Mouse (Mus musculus) heart, embryonic 15.5 days (tissue): ENCODE data around the gene Ccdc117. TPM values are rescaled to one million over a fixed set of nuclear protein-coding genes. Genes with fewer than 3 reads are reported as not detected.
"Not testable (repeated sequence)": the region's sequence is repeated elsewhere in the genome, so short reads cannot be mapped to it uniquely, and the experiment has no call there.

Experiments
- ATAC-seq: fragments of 200-750 bp; cut with Nextera tagmentation; replicated peaks from 2 replicates; pipeline ENCODE4 v1.8.0; 2017; ENCODE audit warnings: low read depth, moderate TSS enrichment; ENCODE audit not compliant: insufficient number of reproducible peaks, insufficient read depth, low FRiP score
- H3K27ac ChIP-seq: fragments of 300-500 bp; sonication (generic); 2 replicates; pipeline ENCODE4 v1.5.1; 2015; ENCODE audit warnings: mild to moderate bottlenecking, inconsistent platforms
- H3K27me3 ChIP-seq: fragments of 300-500 bp; sonication (generic); 2 replicates; pipeline ENCODE4 v1.6.1; 2015; ENCODE audit warnings: inconsistent platforms
- H3K36me3 ChIP-seq: fragments of 300-500 bp; sonication (generic); 2 replicates; pipeline ENCODE4 v1.6.1; 2015; ENCODE audit warnings: mild to moderate bottlenecking, inconsistent platforms
- H3K4me1 ChIP-seq: fragments of 300-500 bp; sonication (generic); replicated peaks from 2 replicates; pipeline ENCODE4 v1.6.1; 2015; ENCODE audit warnings: inconsistent platforms
- H3K4me2 ChIP-seq: fragments of 300-500 bp; sonication (generic); 2 replicates; pipeline ENCODE4 v1.6.1; 2015; ENCODE audit warnings: inconsistent platforms, mild to moderate bottlenecking, moderate library complexity
- H3K4me3 ChIP-seq: fragments of 300-500 bp; sonication (generic); 2 replicates; pipeline ENCODE4 v1.5.1; 2015; ENCODE audit warnings: mild to moderate bottlenecking, inconsistent platforms
- H3K9ac ChIP-seq: fragments of 300-500 bp; sonication (generic); 2 replicates; pipeline ENCODE4 v1.6.1; 2015; ENCODE audit warnings: mild to moderate bottlenecking, inconsistent platforms
- H3K9me3 ChIP-seq: fragments of 300-500 bp; sonication (generic); replicated peaks from 2 replicates; pipeline ENCODE4 v1.6.1; 2016; ENCODE audit warnings: inconsistent platforms
- WGBS: fragments of 180-500 bp; shearing (Covaris S2); methylation state at CpG from one replicate; pipeline ENCODE4 v1.1.7; 2015; ENCODE audit warnings: mixed read lengths; 5-methylcytosine and 5-hydroxymethylcytosine counted together
- polyA plus RNA-seq: library from polyadenylated mRNA; unstranded; fragments of >200 nt; fragmentation: Nextera tagmentation; extraction: Ambion mirVana; gene quantifications from 2 replicates; pipeline ENCODE4 v1.2.1, GENCODE M21; 2015

The Ccdc117 gene
- polyA plus RNA-seq, 1 experiment from 2014 or later, result 10.9 TPM

GRCm38 (mm10) chr11:5495286-5495832, 46.6 kb downstream of the Ccdc117 start:
- ATAC-seq, result no peak
- WGBS, result 72% methylated on average over 12 of the region's 12 CpGs

GRCm38 (mm10) chr11:5493869-5494268, 48.1 kb downstream of the Ccdc117 start:
- no peak overlapping the region for H3K4me3 ChIP-seq
- H3K27me3 ChIP-seq, result no peaks in the 10 kb centered on the region
- no peaks in the 10 kb centered on the region for H3K4me1 ChIP-seq
- no peak for ATAC-seq
- H3K36me3 ChIP-seq, result no peaks in the 10 kb centered on the region
- no peaks in the 10 kb centered on the region for H3K9me3 ChIP-seq
- no peak overlapping the region for H3K4me2 ChIP-seq
- 63% methylated on average over 2 of the region's 2 CpGs for whole genome bisulfite sequencing
- no peak overlapping the region for H3K9ac ChIP-seq
- H3K27ac ChIP-seq, result no peak overlapping the region

More at GRCm38 (mm10) chr11:5495286-5495832, 46.6 kb downstream of the Ccdc117 start:
- Histone ChIP-seq H3K36me3 (no peaks in the 10 kb centered on the region), H3K4me3 (no peak overlapping the region), H3K9ac (no peak overlapping the region), H3K9me3 (no peaks in the 10 kb centered on the region), H3K4me1 (no peaks in the 10 kb centered on the region; the same call in 1 of the 2 replicates), H3K4me2 (no peak overlapping the region), H3K27ac (no peak overlapping the region), H3K27me3 (no peaks in the 10 kb centered on the region)

- no peak overlapping the region for H3K9ac ChIP-seq
- 43% methylated on average over 7 of the region's 7 CpGs for WGBS
- no peak for ATAC-seq
- no peaks in the 10 kb centered on the region for H3K36me3 ChIP-seq
- no peaks in the 10 kb centered on the region for H3K9me3 ChIP-seq
- no peak overlapping the region for H3K4me3 ChIP-seq
- no peak overlapping the region for H3K27ac ChIP-seq
- no peaks in the 10 kb centered on the region for H3K27me3 ChIP-seq
- H3K4me1 ChIP-seq, result no peaks in the 10 kb centered on the region
- H3K4me2 ChIP-seq, result no peak overlapping the region
These were observed 50.1 kb downstream of the Ccdc117 start for GRCm38 (mm10) chr11:5491912-5492311.

DNA sequence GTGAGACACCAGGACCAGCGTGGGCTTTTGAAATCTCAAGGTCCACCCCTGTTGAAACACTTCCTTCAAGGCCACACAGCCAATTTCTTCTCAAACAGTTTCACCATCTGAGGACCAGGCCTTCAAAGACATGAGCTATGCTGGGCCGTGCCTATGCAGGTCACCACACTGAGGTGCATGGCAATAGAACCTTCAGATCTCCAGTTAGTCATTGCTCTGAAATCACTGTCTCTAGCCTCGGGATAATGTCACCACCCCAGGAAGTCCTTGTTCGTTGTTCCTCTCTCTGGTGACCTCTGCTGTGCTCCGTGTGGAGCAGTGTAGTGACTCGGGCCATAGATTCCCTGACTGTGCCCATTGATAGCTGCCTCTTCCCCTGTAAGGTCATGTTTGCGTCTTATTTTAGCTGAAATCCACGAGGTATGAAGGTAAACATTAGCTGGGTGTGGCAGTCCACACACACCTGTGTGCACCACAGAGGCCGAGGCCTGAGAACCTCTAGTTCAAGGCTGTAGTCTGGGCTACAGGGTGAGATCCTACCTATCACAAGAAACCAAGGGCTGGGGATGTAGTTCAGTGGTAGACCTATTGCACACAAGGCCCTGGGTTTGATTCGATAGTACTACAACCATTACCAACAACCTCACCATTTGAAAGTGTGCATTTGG, 50.9 kb downstream of the Ccdc117 start:
- no peak overlapping the region for H3K27ac ChIP-seq
- no peak overlapping the region for H3K9ac ChIP-seq
- no peak overlapping the region for H3K4me2 ChIP-seq
- 72% methylated on average over 10 of the region's 10 CpGs for WGBS
- no peaks in the 10 kb centered on the region for H3K36me3 ChIP-seq
- H3K4me1 ChIP-seq, result no peaks in the 10 kb centered on the region
- no peak overlapping the region for H3K4me3 ChIP-seq
- no peaks in the 10 kb centered on the region for H3K27me3 ChIP-seq
- no peak for ATAC-seq
- no peaks in the 10 kb centered on the region for H3K9me3 ChIP-seq

DNA sequence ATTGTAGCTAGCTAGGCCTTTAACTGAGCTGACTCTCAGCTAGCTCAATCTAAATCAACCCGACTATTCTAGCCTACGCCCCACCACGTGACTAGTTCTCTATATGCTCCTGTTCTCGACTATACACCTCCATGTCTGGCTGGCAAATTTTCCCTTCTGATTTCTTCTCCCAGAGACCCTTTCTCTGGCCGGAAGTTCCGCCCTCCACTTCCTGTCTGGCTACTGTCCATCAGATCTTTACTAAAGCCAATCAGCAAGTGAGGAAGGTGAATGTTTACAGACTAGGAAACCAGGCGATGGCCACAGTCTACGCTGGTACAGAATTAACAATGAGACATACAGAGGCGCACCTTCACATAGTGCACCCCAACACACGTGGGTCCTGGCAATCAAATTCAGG, 52.6 kb downstream of the Ccdc117 start:
- H3K36me3 ChIP-seq, H3K4me1 ChIP-seq, H3K27ac ChIP-seq, H3K27me3 ChIP-seq, H3K4me3 ChIP-seq, ATAC-seq, H3K4me2 ChIP-seq, H3K9ac ChIP-seq, H3K9me3 ChIP-seq: not testable (repeated sequence)
- WGBS, result 77% methylated on average over 10 of the region's 10 CpGs

- Histone ChIP-seq H3K9me3 (no peaks in the 10 kb centered on the region), H3K27ac (peak overlapping the region; percentile 60), H3K4me2 (peak overlapping the region; percentile 79), H3K4me3 (peak overlapping the region; percentile 50), H3K27me3 (no peaks in the 10 kb centered on the region), H3K36me3 (no peaks in the 10 kb centered on the region), H3K4me1 (peaks cover 6% of the 10 kb centered on the region), H3K9ac (peak overlapping the region; percentile 53)
- 10% methylated on average over 15 of the region's 15 CpGs for WGBS
- ATAC-seq, result peak; percentile 62; the same call in 1 of the 2 replicates
These were observed 56.6 kb downstream of the Ccdc117 start for GRCm38 (mm10) chr11:5485193-5486011.

- no peak for ATAC-seq
- H3K4me2 ChIP-seq, result no peak overlapping the region
- WGBS, result 82% methylated on average over 13 of the region's 13 CpGs
- H3K9ac ChIP-seq, result no peak overlapping the region
- no peak overlapping the region for H3K27ac ChIP-seq
- peaks cover 6% of the 10 kb centered on the region for H3K4me1 ChIP-seq
- H3K4me3 ChIP-seq, result no peak overlapping the region
- no peaks in the 10 kb centered on the region for H3K27me3 ChIP-seq
- no peaks in the 10 kb centered on the region for H3K36me3 ChIP-seq
- H3K9me3 ChIP-seq, result no peaks in the 10 kb centered on the region
These were observed 59.4 kb downstream of the Ccdc117 start for GRCm38 (mm10) chr11:5482581-5482980.

Other genes with a start within 250 kb of the Ccdc117 start
- 6.5 and 6.7 TPM in 2 replicates for gene Znrf3, start 97.3 kb downstream of the Ccdc117 start, polyA plus RNA-seq
- gene Xbp1, start 21.5 kb downstream of the Ccdc117 start, polyA plus RNA-seq, result 124 and 156 TPM in 2 replicates
- not detected in 2 replicates for gene Ankrd36, start 27.5 kb upstream of the Ccdc117 start, polyA plus RNA-seq
- gene Mrps24, start 173.5 kb upstream of the Ccdc117 start, polyA plus RNA-seq, result 171 and 181 TPM in 2 replicates
- gene Urgcp, start 220.2 kb upstream of the Ccdc117 start, polyA plus RNA-seq, result 32.8 and 34.0 TPM in 2 replicates
- 64.4 and 82.3 TPM in 2 replicates for gene Dbnl, start 246.3 kb upstream of the Ccdc117 start, polyA plus RNA-seq